30 mouse cellular contexts compared by ENCODE assay signal in the genomic region with DNA sequence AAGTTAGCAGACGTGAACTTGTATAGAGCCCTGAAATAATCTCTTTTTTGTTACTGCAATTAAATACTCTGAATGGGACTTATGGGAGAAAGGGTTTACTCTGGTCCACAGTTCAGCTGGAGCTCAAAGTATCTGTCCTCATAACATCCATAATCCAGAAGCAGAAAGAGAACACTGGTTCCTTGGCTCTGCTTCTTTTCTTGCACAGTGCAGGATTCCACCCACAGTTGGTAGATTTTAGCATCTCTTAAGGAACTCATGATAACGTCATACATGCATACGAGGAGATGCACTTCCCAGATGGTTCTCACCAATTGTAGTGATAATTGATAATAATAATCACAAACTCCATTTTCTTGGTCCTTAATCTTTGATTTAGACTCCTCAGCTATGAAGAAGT.
"Had no signal": no experiment of that assay in that cellular context is flagged by ENCODE, and none has a peak within 500 bp of the region (broad histone marks: within the 10 kb centered on the region; RNA-seq: fewer than 3 reads in every experiment).

No protein-coding gene starts in this region.

- H3K4me1 ChIP-seq: embryonic facial prominence, embryonic 10.5 days; embryonic facial prominence, embryonic 12.5 days; embryonic facial prominence, embryonic 13.5 days; embryonic facial prominence, embryonic 15.5 days; forebrain, embryonic 12.5 days; forebrain, embryonic 13.5 days; heart, embryonic 10.5 days had no signal

- H3K27ac ChIP-seq: embryonic facial prominence, embryonic 10.5 days; embryonic facial prominence, embryonic 12.5 days; embryonic facial prominence, embryonic 13.5 days; embryonic facial prominence, embryonic 15.5 days; forebrain, embryonic 10.5 days; forebrain, embryonic 12.5 days; forebrain, embryonic 13.5 days; gastrocnemius, adult 2 months; heart, adult 2 months; heart, embryonic 10.5 days had no signal

- H3K4me2 ChIP-seq: embryonic facial prominence, embryonic 12.5 days; embryonic facial prominence, embryonic 13.5 days; embryonic facial prominence, embryonic 15.5 days; forebrain, embryonic 12.5 days; forebrain, embryonic 13.5 days; heart, embryonic 11.5 days had no signal

- H3K4me3 ChIP-seq: embryonic facial prominence, embryonic 10.5 days; embryonic facial prominence, embryonic 12.5 days; embryonic facial prominence, embryonic 13.5 days; embryonic facial prominence, embryonic 15.5 days; erythroblast, embryonic 14.5 days; forebrain, embryonic 10.5 days; forebrain, embryonic 12.5 days; forebrain, embryonic 13.5 days; gastrocnemius, adult 2 months; heart, adult 2 months; heart, embryonic 10.5 days had no signal

- ATAC-seq: forebrain, embryonic 13.5 days; forebrain, embryonic 14.5 days; forebrain, embryonic 16.5 days; forebrain, postnatal 0 days had no signal

- H3K9me3 ChIP-seq: embryonic facial prominence, embryonic 10.5 days; embryonic facial prominence, embryonic 12.5 days; embryonic facial prominence, embryonic 13.5 days; embryonic facial prominence, embryonic 15.5 days; forebrain, embryonic 10.5 days; forebrain, embryonic 12.5 days; forebrain, embryonic 13.5 days; heart, embryonic 10.5 days had no signal

- H3K36me3 ChIP-seq: embryonic facial prominence, embryonic 10.5 days; embryonic facial prominence, embryonic 12.5 days; embryonic facial prominence, embryonic 13.5 days; embryonic facial prominence, embryonic 15.5 days; forebrain, embryonic 10.5 days; forebrain, embryonic 12.5 days; heart, embryonic 10.5 days had no signal

- H3K27me3 ChIP-seq: embryonic facial prominence, embryonic 12.5 days; embryonic facial prominence, embryonic 13.5 days; embryonic facial prominence, embryonic 15.5 days; forebrain, embryonic 12.5 days; forebrain, embryonic 13.5 days had no signal

- H3K9ac ChIP-seq: embryonic facial prominence, embryonic 12.5 days; embryonic facial prominence, embryonic 13.5 days; embryonic facial prominence, embryonic 15.5 days; forebrain, embryonic 12.5 days; forebrain, embryonic 13.5 days; forebrain, postnatal 0 days had no signal

- DNase-seq: cerebellum, adult 2 months; cerebellum, adult 8-10 months; cerebellum, adult 9-10 months; cerebellum, adult 9-11 months; cerebellum, postnatal 10 days; cerebellum, postnatal 14 days; cerebellum, postnatal 25 days; cerebellum, postnatal 36 days; embryo, embryonic 11 days; forebrain, postnatal 0 days; gastrocnemius, adult 2 months; gastrocnemius, postnatal 10 days; gastrocnemius, postnatal 14 days; gastrocnemius, postnatal 25 days; gastrocnemius, postnatal 36 days; heart, adult 11 months; heart, adult 18-20 months; heart, adult 2 months had no signal
